Mouse (Mus musculus) fat pad, adult 2 months (tissue): ENCODE measurements around the gene Haghl.
"Not testable (repeated sequence)": the region's sequence is repeated elsewhere in the genome, so short reads cannot be mapped to it uniquely, and the experiment has no call there.

Experiments
- DNase-seq: peaks from one replicate; pipeline ENCODE4 v3.0.0-alpha.2; 2011; ENCODE audit warnings: low read depth, low spot score; ENCODE audit errors: extremely low read depth

Haghl gene

GRCm38 (mm10) chr17:25818851-25819780 is 33.6 kb upstream of the Haghl start:
- no peak for DNase-seq

- no peak for DNase-seq
These were observed 32.2 kb upstream of the Haghl start for GRCm38 (mm10) chr17:25817662-25818061.

GRCm38 (mm10) chr17:25813471-25813870 is 28.0 kb upstream of the Haghl start:
- no peak for DNase-seq

- DNase-seq = no peak
These were observed 25.4 kb upstream of the Haghl start for GRCm38 (mm10) chr17:25810890-25811289.

GRCm38 (mm10) chr17:25809606-25810340 is 24.3 kb upstream of the Haghl start:
- DNase-seq = no peak

- no peak for DNase-seq
These were observed 23.5 kb upstream of the Haghl start, which contains the start of gene Fbxl16 for GRCm38 (mm10) chr17:25808789-25809605. Gene Fbxl16, plus strand, starts transcription at chr17:25809085.

- DNase-seq = no peak
These were observed 22.6 kb upstream of the Haghl start for GRCm38 (mm10) chr17:25808028-25808427.

- DNase-seq = not testable (repeated sequence)
These were observed 22.0 kb upstream of the Haghl start for GRCm38 (mm10) chr17:25807452-25807851.

GRCm38 (mm10) chr17:25806507-25806906 is 21.0 kb upstream of the Haghl start:
- no peak for DNase-seq

GRCm38 (mm10) chr17:25802825-25803517 is 17.5 kb upstream of the Haghl start:
- DNase-seq = no peak

GRCm38 (mm10) chr17:25801029-25801428 is 15.6 kb upstream of the Haghl start:
- DNase-seq = no peak

- DNase-seq = no peak
These were observed 11.5 kb upstream of the Haghl start, which contains the start of gene Metrn for GRCm38 (mm10) chr17:25796951-25797369. Gene Metrn, minus strand, starts transcription at chr17:25797136.

GRCm38 (mm10) chr17:25796211-25796771 is 10.8 kb upstream of the Haghl start:
- no peak for DNase-seq

GRCm38 (mm10) chr17:25795609-25796092 is 10.2 kb upstream of the Haghl start, which contains the start of gene AC134908.4:
Gene AC134908.4, minus strand, starts transcription at chr17:25795659.
- no peak for DNase-seq

GRCm38 (mm10) chr17:25794998-25795397 is 9.5 kb upstream of the Haghl start:
- DNase-seq = no peak

GRCm38 (mm10) chr17:25794197-25794596 is 8.7 kb upstream of the Haghl start:
- DNase-seq = no peak

- no peak for DNase-seq
These were observed 7.1 kb upstream of the Haghl start, which contains the start of gene Fam173a for GRCm38 (mm10) chr17:25792615-25793014. Gene Fam173a, minus strand, starts transcription at chr17:25792901.

GRCm38 (mm10) chr17:25791843-25792527 is 6.5 kb upstream of the Haghl start:
- peak; percentile 19 for DNase-seq

- DNase-seq = no peak
These were observed 5.9 kb upstream of the Haghl start for GRCm38 (mm10) chr17:25791320-25791842.
